Mouse (Mus musculus) cortical plate, adult 2 months (tissue): ENCODE results near the gene Kcnb1. TPM values are rescaled to one million over a fixed set of nuclear protein-coding genes. Genes with fewer than 3 reads are reported as not detected.

ENCODE experiments used
- H3K27ac ChIP-seq: fragments of 200-500 bp; 2 replicates; pipeline ENCODE4 v1.5.1; 2012; ENCODE audit warnings: low read length, control low read depth, inconsistent platforms; ENCODE audit not compliant: insufficient read depth
- H3K4me1 ChIP-seq: fragments of 200-500 bp; 2 replicates; pipeline ENCODE4 v1.6.1; 2011; ENCODE audit warnings: low read length; ENCODE audit not compliant: control insufficient read depth, insufficient read depth
- H3K4me3 ChIP-seq: fragments of 200-500 bp; 2 replicates; pipeline ENCODE4 v1.5.1; 2011; ENCODE audit warnings: mild to moderate bottlenecking, low read length, control low read depth; ENCODE audit not compliant: insufficient read depth
- CTCF ChIP-seq: fragments of 200-500 bp; IDR thresholded peaks from 2 replicates; pipeline ENCODE4 v1.5.1; 2011; ENCODE audit warnings: mild to moderate bottlenecking, control low read depth, low read length; ENCODE audit not compliant: insufficient read depth; ENCODE audit errors: extremely low read depth
- POLR2A ChIP-seq: fragments of 200-500 bp; IDR thresholded peaks from 2 replicates; pipeline ENCODE4 v1.6.1; 2011; ENCODE audit warnings: mild to moderate bottlenecking, low read length, control low read depth; ENCODE audit not compliant: insufficient read depth; ENCODE audit errors: extremely low read depth
- polyA plus RNA-seq: library from polyadenylated mRNA; depleted of rRNA; stranded (reverse); fragments of >200 nt; gene quantifications from 2 replicates; pipeline ENCODE4 v1.2.3, GENCODE M21; 2012

The Kcnb1 gene
- polyA plus RNA-seq, 1 experiment, result 68.7 TPM

DNA sequence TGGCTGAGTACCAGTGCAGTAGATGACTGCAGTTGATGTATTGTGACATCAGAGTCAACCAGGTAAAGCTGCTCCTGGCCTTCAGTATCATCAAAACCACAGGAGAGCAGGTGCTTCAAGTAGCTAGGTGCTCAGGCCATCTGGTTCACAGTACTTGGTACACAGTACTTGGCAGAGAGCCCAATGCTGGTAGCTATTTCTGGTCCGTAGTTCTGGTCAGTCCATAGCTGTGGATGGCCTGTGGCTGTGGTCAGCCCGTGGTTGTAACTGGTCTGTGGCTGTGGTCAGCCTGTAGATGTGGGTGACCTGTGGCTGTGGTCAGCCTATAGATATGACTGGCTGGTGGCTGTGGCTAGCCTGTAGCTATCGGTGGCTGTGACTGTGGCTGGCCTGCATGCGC, 95.3 kb downstream of the Kcnb1 start:
- no peak overlapping the region for H3K4me3 ChIP-seq
- TF ChIP-seq CTCF, result no peak
- TF ChIP-seq POLR2A, result no peak
- H3K4me1 ChIP-seq, result no peaks in the 10 kb centered on the region
- H3K27ac ChIP-seq, result no peak overlapping the region

DNA sequence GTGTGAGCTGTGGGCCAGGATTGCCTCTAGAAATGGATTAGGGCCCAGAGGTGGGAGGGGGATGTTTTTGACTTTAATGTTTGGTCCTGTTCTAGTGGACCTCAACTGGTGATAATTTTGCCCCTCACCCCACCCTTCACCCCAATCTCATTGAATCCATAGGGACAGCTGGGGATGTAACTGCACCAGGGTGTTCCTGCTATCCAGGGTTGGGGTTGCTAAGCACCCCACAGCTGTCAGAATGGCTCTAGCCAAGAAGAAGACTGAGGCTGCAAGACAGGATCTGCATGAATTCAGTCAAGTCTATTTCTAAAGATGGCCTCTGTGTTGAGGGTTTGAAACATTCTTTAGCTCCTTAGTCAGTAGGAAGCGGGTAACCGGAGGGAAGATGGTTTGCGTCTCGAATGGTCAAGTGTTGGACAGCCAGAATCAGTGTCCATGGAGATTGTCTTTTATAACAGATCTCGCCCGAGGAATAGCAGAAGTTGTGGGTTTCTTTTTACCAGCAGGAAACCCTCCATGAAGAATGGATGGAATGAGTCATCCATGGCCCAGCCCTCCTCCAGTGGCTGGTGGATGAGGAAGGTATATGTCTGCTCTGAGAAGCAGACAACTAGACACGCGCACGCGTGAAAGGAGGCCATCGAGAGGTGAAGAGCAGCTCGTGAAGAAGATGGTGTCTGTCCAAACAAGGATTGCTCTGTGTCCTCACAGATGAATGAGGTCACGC, 96.6 kb downstream of the Kcnb1 start:
- TF ChIP-seq CTCF (no peak), POLR2A (no peak)
- Histone ChIP-seq H3K27ac (no peak overlapping the region), H3K4me1 (no peaks in the 10 kb centered on the region), H3K4me3 (no peak overlapping the region)

DNA sequence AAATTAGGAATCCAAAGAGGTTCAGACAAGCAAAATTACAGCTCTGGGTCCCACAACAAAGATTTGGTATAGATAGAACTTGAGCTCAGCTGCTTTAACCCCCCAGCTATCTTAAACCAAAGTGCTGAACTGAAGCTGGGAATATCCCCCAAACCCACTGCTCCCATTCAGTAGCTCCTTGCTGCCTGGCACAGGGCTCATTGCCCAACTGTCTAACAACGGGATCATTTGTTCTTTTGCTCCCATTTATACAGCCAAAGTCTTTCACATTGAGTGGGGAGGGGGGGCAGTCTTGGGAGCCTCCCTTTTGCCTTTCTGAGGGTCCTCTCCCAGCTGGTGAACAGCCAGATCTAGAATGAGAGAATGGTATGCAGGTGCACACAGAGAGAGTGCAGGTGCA, 99.7 kb downstream of the Kcnb1 start:
- no peak overlapping the region for H3K4me3 ChIP-seq
- no peak overlapping the region for H3K27ac ChIP-seq
- no peak for TF ChIP-seq POLR2A
- TF ChIP-seq CTCF, result no peak
- H3K4me1 ChIP-seq, result no peaks in the 10 kb centered on the region

DNA sequence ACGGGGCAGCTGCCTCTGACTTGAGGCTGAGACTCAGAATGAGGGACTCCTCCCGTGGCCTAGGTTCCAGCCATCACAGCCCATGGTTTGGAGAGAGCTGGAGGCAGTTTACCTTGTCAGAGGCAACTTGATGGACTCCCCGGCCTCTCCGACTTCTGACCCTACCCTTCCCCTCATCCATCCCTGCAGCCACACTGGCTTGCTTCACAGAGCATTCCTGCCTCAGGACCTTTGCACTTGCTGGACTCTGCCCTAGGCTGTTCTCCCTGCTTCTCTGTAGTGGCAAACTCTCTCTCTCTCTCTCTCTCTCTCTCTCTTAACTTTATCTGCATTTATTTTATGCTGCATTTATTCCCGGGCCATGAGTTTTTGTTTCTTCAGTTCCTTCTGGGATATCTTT, 103.1 kb downstream of the Kcnb1 start:
- H3K4me1 ChIP-seq, result no peaks in the 10 kb centered on the region
- H3K4me3 ChIP-seq, result no peak overlapping the region
- H3K27ac ChIP-seq, result no peak overlapping the region
- TF ChIP-seq POLR2A (no peak), CTCF (no peak)

DNA sequence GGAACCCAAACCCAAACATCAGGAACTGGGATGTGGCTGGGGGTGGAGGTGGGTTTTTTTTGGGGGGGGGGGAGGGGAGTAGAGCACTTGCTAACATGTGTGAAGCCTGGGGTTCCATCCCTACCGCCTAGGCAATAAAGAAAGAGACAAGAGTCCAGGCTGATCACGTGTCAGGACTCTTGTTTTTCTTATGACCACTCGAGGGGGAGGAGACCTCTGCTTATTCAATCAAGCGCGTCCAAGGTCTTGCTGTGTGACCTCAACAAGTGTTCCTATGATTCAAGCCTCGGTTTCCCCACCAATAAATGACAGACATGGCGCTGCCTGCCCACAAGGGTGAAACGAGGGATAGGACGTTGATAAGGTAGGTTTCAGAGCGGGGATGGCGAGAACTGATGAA, 103.9 kb downstream of the Kcnb1 start:
- Histone ChIP-seq H3K4me1 (no peaks in the 10 kb centered on the region; the same call in 1 of the 2 replicates), H3K27ac (no peak overlapping the region), H3K4me3 (no peak overlapping the region)
- no peak for TF ChIP-seq CTCF
- no peak for TF ChIP-seq POLR2A

DNA sequence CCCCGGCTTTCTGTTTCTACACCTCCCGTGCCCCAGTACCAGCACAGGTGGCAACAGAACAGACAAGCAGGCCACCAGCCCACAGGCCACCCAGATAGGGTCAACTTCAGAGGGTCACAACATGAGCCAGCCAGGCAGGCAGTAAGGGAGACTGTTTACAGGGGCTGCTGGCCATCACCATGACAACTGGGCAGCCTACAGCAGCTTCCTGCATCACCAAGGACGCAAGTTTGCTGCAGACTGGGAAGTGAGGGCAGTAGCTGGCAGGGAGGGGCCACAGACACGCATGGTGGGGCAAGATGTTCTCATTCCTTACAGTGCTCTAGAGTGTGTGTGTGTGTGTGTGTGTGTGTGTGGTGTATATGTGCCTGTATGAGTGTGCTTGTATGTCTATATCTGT, 108.3 kb downstream of the Kcnb1 start:
- no peak for TF ChIP-seq POLR2A
- peaks cover 4% of the 10 kb centered on the region for H3K4me1 ChIP-seq
- H3K4me3 ChIP-seq, result no peak overlapping the region
- no peak overlapping the region for H3K27ac ChIP-seq

DNA sequence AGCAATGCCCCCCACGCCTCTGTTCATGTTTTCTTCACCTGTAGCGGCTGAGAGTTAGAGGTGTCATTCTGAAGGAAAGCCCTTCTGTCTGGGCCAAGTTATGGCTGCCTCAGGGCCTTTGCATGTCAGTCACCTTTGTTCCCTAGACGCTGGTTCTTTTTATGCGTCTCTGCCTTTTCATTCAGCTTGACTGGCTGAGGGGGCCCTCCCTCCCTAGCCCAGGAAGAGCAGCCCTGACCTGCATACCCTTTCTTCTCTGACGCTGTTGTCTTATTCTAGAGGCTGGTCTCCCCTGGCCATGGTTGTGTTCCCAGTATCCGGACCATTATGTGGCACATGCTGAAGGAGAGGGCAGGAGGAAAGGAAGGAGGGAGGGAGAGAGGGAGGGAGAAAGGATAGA, 108.8 kb downstream of the Kcnb1 start:
- Histone ChIP-seq H3K27ac (no peak overlapping the region), H3K4me1 (peaks cover 4% of the 10 kb centered on the region), H3K4me3 (no peak overlapping the region)
- no peak for TF ChIP-seq CTCF
- no peak for TF ChIP-seq POLR2A

DNA sequence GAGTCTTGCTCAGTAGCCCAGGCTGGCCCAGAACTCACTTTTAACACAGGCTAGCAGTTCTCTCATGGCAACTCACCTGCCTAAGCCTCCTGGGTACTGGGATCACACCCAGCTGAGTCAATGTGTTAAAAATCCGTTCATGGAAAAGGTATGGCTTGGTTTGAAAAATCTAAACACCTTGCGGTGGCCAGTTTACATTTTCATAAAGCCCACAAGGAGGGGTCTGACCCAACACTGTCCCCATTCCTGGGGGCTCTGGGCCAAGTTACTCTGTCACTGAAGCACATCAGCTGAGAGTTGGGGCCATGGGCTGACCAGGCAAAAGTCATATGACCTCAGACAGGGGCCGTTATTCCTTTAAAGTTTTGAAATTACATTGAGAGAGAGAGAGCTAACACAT, 109.6 kb downstream of the Kcnb1 start:
- no peak overlapping the region for H3K4me3 ChIP-seq
- TF ChIP-seq POLR2A (no peak), CTCF (no peak)
- peaks cover 4% of the 10 kb centered on the region for H3K4me1 ChIP-seq
- H3K27ac ChIP-seq, result 0 out of 2 replicates have a peak overlapping the region, but pooled peaks have one; percentile 86

DNA sequence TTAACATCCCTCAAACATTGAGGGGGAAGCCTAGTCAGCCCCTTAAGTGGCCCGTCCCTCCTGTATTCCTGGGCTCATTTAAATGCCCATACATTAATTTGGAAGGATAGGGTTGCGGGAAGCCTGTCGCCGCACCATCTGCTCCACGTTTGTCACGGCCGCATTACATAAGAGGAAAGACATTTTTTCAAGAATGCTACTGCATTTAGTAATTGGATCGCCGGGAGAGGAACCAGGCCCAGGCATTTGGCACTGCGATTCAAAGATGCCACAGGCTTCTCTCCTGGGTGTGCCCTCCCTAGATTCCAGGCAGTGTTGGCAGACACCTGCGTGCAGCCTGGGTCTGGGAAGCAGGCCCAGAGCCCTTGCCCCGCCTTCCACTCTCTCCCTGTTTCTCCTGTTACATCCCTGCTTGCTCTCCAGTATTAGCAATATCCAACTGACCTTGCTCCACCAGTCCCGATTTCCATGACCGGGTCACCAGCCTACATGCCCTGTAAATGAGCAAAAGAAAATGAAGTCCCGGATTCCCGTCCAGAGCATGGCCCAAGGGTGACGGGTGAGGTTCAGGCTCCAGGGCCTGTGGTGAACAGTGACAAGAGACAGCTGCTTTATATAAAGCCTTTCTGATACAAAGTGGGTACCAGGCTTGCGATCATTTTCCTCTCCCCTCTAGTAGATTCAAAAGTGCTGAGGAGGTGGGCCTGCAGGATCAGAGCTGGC, 110.3 kb downstream of the Kcnb1 start:
- no peak for TF ChIP-seq POLR2A
- TF ChIP-seq CTCF, result no peak
- Histone ChIP-seq H3K4me1 (peaks cover 4% of the 10 kb centered on the region), H3K27ac (peak overlapping the region; percentile 86), H3K4me3 (no peak overlapping the region)

DNA sequence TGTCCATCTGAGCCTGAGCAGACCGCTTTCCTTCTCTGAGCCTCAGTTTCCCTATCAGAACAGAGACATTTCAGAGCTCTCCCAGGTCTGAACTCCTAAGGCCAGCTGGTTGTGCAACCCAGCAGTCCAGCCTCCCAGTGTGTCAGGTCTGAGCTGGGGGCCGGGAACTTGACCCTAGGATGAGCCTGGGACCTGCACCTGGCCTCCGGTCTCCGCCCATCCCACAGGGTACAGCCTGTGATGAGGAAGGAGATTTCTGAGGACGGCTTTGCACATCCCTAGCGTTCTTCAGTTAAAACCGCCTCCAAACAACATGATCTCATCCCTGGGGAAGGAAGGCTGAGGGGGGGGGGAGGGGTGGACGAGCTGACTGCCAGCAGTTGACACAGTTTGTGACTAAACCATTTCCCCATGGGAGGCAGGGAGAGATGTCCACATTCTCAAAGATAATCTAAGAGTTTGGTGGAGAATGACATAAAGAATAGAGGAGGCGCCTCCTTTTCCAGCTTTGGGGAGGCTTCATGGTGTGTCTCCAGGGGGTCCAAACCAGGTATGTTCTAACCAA, 110.9 kb downstream of the Kcnb1 start:
- H3K27ac ChIP-seq, result peak overlapping the region; percentile 97

More for the DNA sequence above, 110.9 kb downstream of the Kcnb1 start:
- Histone ChIP-seq H3K4me3 (no peak overlapping the region), H3K4me1 (peaks cover 4% of the 10 kb centered on the region)
- no peak for TF ChIP-seq POLR2A
- TF ChIP-seq CTCF, result no peak
